Mouse (Mus musculus) liver, adult 2 months (tissue): Measurements from ENCODE around the gene Fam57b.

ENCODE experiments used
- CTCF ChIP-seq: fragments of 200-500 bp; IDR thresholded peaks from 2 replicates; pipeline ENCODE4 v1.5.1; 2011; ENCODE audit warnings: low read depth, low read length, control low read depth
- POLR2A ChIP-seq: fragments of 200-500 bp; IDR thresholded peaks from 2 replicates; pipeline ENCODE4 v1.6.1; 2011; ENCODE audit warnings: low read length, control low read depth; ENCODE audit not compliant: insufficient read depth; ENCODE audit errors: extremely low read depth

GRCm38 (mm10) chr7:126823202-126823711, 25.8 kb downstream of the Fam57b start:
- TF ChIP-seq CTCF (no peak), POLR2A (no peak)
